ENCODE assay signal across 1 mouse cellular context in the genomic region with DNA sequence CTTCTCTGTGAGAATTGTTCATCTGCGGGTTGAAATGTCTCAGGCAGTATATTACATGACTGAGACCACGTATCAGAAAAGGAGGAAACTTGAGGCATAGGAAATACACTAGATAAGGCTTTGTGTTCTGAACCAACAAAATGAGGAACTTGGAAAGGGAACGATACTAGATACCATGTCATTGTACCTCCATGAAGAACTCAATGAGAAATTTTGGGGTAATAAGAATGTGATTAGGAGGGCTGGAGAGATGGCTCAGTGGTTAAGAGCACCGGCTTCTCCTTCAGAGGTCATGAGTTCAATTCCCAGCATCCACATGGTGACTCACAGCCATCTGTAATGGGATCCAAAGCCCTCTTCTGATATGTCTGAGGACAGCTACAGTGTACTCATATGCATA.
A peak's percentile ranks its signal among the peaks of the same experiment; 100 is the strongest.
TF ChIP-seq lines count a peak whose summit lies in the region.

No protein-coding gene starts in this region.

TF ChIP-seq in MEL, 35 proteins besides CTCF, POLR2A, EP300 and RAD21:
- no peak for TF ChIP-seq POLR2AphosphoS5 (IDR thresholded peaks at IDR 0.05; ENCODE audit: borderline replicate concordance, low read depth, low read length)
- TF ChIP-seq RCOR1 (IDR thresholded peaks at IDR 0.05; ENCODE audit: low read depth, low read length), result peak; percentile 56
- peak; percentile 36; the same call in 1 of the 2 replicates for TF ChIP-seq KAT2A (conservative IDR thresholded peaks at IDR 0.05; ENCODE audit: low read depth, low read length)
- TF ChIP-seq TCF12 (IDR thresholded peaks at IDR 0.05; ENCODE audit: low read depth, low read length), result peak; percentile 48; the same call in 1 of the 2 replicates
- no peak for TF ChIP-seq ZMIZ1 (IDR thresholded peaks at IDR 0.05; ENCODE audit: low read depth, low read length)
- peak; percentile 88 for TF ChIP-seq GATA1 (IDR thresholded peaks at IDR 0.05; ENCODE audit: low read depth, low read length)
- no peak for TF ChIP-seq HCFC1 (IDR thresholded peaks at IDR 0.05; ENCODE audit: low read depth, low read length)
- TF ChIP-seq CHD1 (IDR thresholded peaks at IDR 0.05; ENCODE audit: low read depth, low read length), result no peak
- peak; percentile 79 for TF ChIP-seq MYC (IDR thresholded peaks at IDR 0.05; ENCODE audit: low read depth, low read length)
- no peak for TF ChIP-seq POLR2AphosphoS2 (IDR thresholded peaks at IDR 0.05; ENCODE audit: low read length)
- TF ChIP-seq USF2 (IDR thresholded peaks at IDR 0.05; ENCODE audit: borderline replicate concordance in 1 of 2, insufficient read depth in 1 of 2, low read depth in 1 of 2, low read length in 2 of 2), result no peak
- no peak for TF ChIP-seq USF1 (IDR thresholded peaks at IDR 0.05; ENCODE audit: low read depth, low read length)
- peak; percentile 68 for TF ChIP-seq SIN3A (IDR thresholded peaks at IDR 0.05; ENCODE audit: low read length)
- TF ChIP-seq UBTF (IDR thresholded peaks at IDR 0.05; ENCODE audit: borderline replicate concordance, insufficient read depth, low read depth, low read length), result no peak
- no peak for TF ChIP-seq ZC3H11A (IDR thresholded peaks at IDR 0.05; ENCODE audit: low read depth, low read length)
- TF ChIP-seq MAX (IDR thresholded peaks at IDR 0.05; ENCODE audit: low read length), result no peak
- no peak for TF ChIP-seq GABPA (IDR thresholded peaks at IDR 0.05; ENCODE audit: low read depth, low read length)
- no peak for TF ChIP-seq MAZ (IDR thresholded peaks at IDR 0.05; ENCODE audit: low read depth, low read length)
- TF ChIP-seq E2F4 (IDR thresholded peaks at IDR 0.05; ENCODE audit: borderline replicate concordance, low read depth, low read length), result 0 out of 2 replicates have a peak, but pooled peaks have one; percentile 8
- TF ChIP-seq NRF1 (IDR thresholded peaks at IDR 0.05; ENCODE audit: insufficient read depth, low read depth, low read length, poor library complexity, severe bottlenecking), result no peak
- TF ChIP-seq SMC3 (IDR thresholded peaks at IDR 0.05; ENCODE audit: low read depth, low read length), result 0 out of 2 replicates have a peak, but pooled peaks have one; percentile 8
- TF ChIP-seq ZKSCAN1 (IDR thresholded peaks at IDR 0.05; ENCODE audit: low read depth, low read length), result no peak
- TF ChIP-seq MXI1 (IDR thresholded peaks at IDR 0.05; ENCODE audit: low read depth, low read length), result no peak
- TF ChIP-seq CHD2 (IDR thresholded peaks at IDR 0.05; ENCODE audit: low read length), result no peak
- peak; percentile 99 for TF ChIP-seq MAFK (IDR thresholded peaks at IDR 0.05; ENCODE audit: borderline replicate concordance, low read depth, low read length)
- no peak for TF ChIP-seq BHLHE40 (IDR thresholded peaks at IDR 0.05; ENCODE audit: borderline replicate concordance, low read depth, low read length)
- no peak for TF ChIP-seq ZNF384 (IDR thresholded peaks at IDR 0.05; ENCODE audit: low read depth, low read length)
- no peak for TF ChIP-seq MEF2A (IDR thresholded peaks at IDR 0.05; ENCODE audit: extremely low read depth, insufficient replicate concordance, low read depth, low read length, poor library complexity, severe bottlenecking)
- TF ChIP-seq ETS1 (IDR thresholded peaks at IDR 0.05; ENCODE audit: low read depth, low read length), result peak; percentile 75
- no peak for TF ChIP-seq MYB (IDR thresholded peaks at IDR 0.05; ENCODE audit: low read depth, low read length)
- TF ChIP-seq JUND (IDR thresholded peaks at IDR 0.05; ENCODE audit: low read depth, low read length), result no peak
- no peak for TF ChIP-seq NELFE (IDR thresholded peaks at IDR 0.05; ENCODE audit: low read depth, low read length)
- TF ChIP-seq ELF1 (IDR thresholded peaks at IDR 0.05; ENCODE audit: low read depth, low read length), result peak; percentile 72
- TF ChIP-seq TBP (IDR thresholded peaks at IDR 0.05; ENCODE audit: low read depth, low read length), result peak; percentile 100
- TF ChIP-seq TAL1 (IDR thresholded peaks at IDR 0.05; ENCODE audit: low read length), result no peak
